Comparison of ENCODE assay signal across 18 mouse cellular contexts in genomic region chr11:34316176-34316575, GRCm38 (mm10). TPM values are rescaled to one million over a fixed set of nuclear protein-coding genes. Genes with fewer than 3 reads are reported as not detected.
DNase-seq lines count a peak whose midpoint lies in the region; ATAC-seq and TF ChIP-seq lines count a peak whose summit lies in the region.
"Had no signal": no experiment of that assay in that cellular context is flagged by ENCODE, and none has a peak within 500 bp of the region (broad histone marks: within the 10 kb centered on the region; RNA-seq: fewer than 3 reads in every experiment).

No protein-coding gene starts in this region.

- 0 out of 2 replicates have a peak, but pooled peaks have one; percentile 27 for ATAC-seq in kidney, embryonic 15.5 days (replicated peaks; ENCODE audit: low FRiP score)
- no peak for ATAC-seq in forebrain, embryonic 16.5 days
- no peak for ATAC-seq in midbrain, embryonic 15.5 days (replicated peaks)
- ATAC-seq in liver, postnatal 0 days: no peak
- ATAC-seq: activated CD4-positive, CD25-positive, alpha-beta regulatory T cell, adult 4 months; intestine, embryonic 15.5 days had no signal

- TF ChIP-seq CTCF in ES-Bruce4 (IDR thresholded peaks at IDR 0.05; ENCODE audit: low read depth, low read length): no peak
- TF ChIP-seq CTCF in liver, postnatal 0 days (IDR thresholded peaks at IDR 0.05; ENCODE audit: low read depth): no peak

- H3K9ac ChIP-seq in kidney, embryonic 15.5 days: no peak overlapping the region
- no peak overlapping the region for H3K9ac ChIP-seq in ES-Bruce4 (ENCODE audit: low read depth, poor library complexity, severe bottlenecking)
- no peak overlapping the region for H3K9ac ChIP-seq in forebrain, embryonic 16.5 days (replicated peaks; ENCODE audit: low read depth, low read length)
- peak overlapping the region; percentile 58 for H3K9ac ChIP-seq in midbrain, embryonic 15.5 days
- H3K9ac ChIP-seq in liver, postnatal 0 days (replicated peaks): no peak overlapping the region
- H3K9ac ChIP-seq: embryonic facial prominence, embryonic 15.5 days; heart, embryonic 15.5 days; intestine, embryonic 15.5 days; liver, embryonic 15.5 days; stomach, embryonic 15.5 days had no signal

- no peak overlapping the region for H3K27ac ChIP-seq in kidney, embryonic 15.5 days
- H3K27ac ChIP-seq in ES-Bruce4 (ENCODE audit: insufficient read depth, low read length): peak overlapping the region; percentile 52; the same call in 1 of the 2 replicates
- no peak overlapping the region for H3K27ac ChIP-seq in forebrain, embryonic 16.5 days (ENCODE audit: low read length)
- H3K27ac ChIP-seq in midbrain, embryonic 15.5 days: 0 out of 2 replicates have a peak overlapping the region, but pooled peaks have one; percentile 12
- H3K27ac ChIP-seq in liver, postnatal 0 days (ENCODE audit: low read depth): no peak overlapping the region
- H3K27ac ChIP-seq: embryonic facial prominence, embryonic 15.5 days; heart, embryonic 15.5 days; intestine, embryonic 15.5 days; liver, embryonic 15.5 days; stomach, embryonic 15.5 days had no signal

- WGBS in kidney, embryonic 15.5 days: 47% methylated on average over 10 of the region's 10 CpGs
- WGBS in forebrain, embryonic 16.5 days: 37% methylated on average over 10 of the region's 10 CpGs
- WGBS in midbrain, embryonic 15.5 days: 40% methylated on average over 10 of the region's 10 CpGs
- 76% methylated on average over 10 of the region's 10 CpGs for whole genome bisulfite sequencing in liver, postnatal 0 days (ENCODE audit: insufficient replicate concordance)

- no peak overlapping the region for H3K4me3 ChIP-seq in kidney, embryonic 15.5 days (replicated peaks)
- H3K4me3 ChIP-seq in ES-Bruce4 (ENCODE audit: low read depth, low read length): no peak overlapping the region
- peak overlapping the region; percentile 52 for H3K4me3 ChIP-seq in forebrain, embryonic 16.5 days (replicated peaks; ENCODE audit: low read length)
- peak overlapping the region; percentile 50 for H3K4me3 ChIP-seq in midbrain, embryonic 15.5 days
- H3K4me3 ChIP-seq in liver, postnatal 0 days (ENCODE audit: low read depth, low read length): no peak overlapping the region
- H3K4me3 ChIP-seq: embryonic facial prominence, embryonic 15.5 days; heart, embryonic 15.5 days; intestine, embryonic 15.5 days; liver, embryonic 15.5 days; stomach, embryonic 15.5 days had no signal

- TF ChIP-seq POLR2A in ES-Bruce4 (IDR thresholded peaks at IDR 0.05; ENCODE audit: insufficient read depth, low read length): no peak

- 0 out of 2 replicates have a peak, but pooled peaks cover 8% of the 10 kb centered on the region for H3K27me3 ChIP-seq in kidney, embryonic 15.5 days
- H3K27me3 ChIP-seq in ES-Bruce4 (ENCODE audit: control insufficient read depth, insufficient read depth, low read length, poor library complexity, severe bottlenecking): no peaks in the 10 kb centered on the region
- H3K27me3 ChIP-seq in forebrain, embryonic 16.5 days (replicated peaks; ENCODE audit: control insufficient read depth, insufficient read depth, low read length): no peaks in the 10 kb centered on the region
- H3K27me3 ChIP-seq in midbrain, embryonic 15.5 days (replicated peaks): 0 out of 2 replicates have a peak, but pooled peaks cover 2% of the 10 kb centered on the region
- H3K27me3 ChIP-seq in liver, postnatal 0 days (ENCODE audit: insufficient read depth, low read length): no peaks in the 10 kb centered on the region
- H3K27me3 ChIP-seq: embryonic facial prominence, embryonic 15.5 days; intestine, embryonic 15.5 days; liver, embryonic 15.5 days; stomach, embryonic 15.5 days had no signal

- peak overlapping the region; percentile 62; the same call in 1 of the 2 replicates for H3K4me2 ChIP-seq in kidney, embryonic 15.5 days
- peak overlapping the region; percentile 76 for H3K4me2 ChIP-seq in forebrain, embryonic 16.5 days (ENCODE audit: low read length)
- H3K4me2 ChIP-seq in midbrain, embryonic 15.5 days: peak overlapping the region; percentile 58
- H3K4me2 ChIP-seq in liver, postnatal 0 days (ENCODE audit: low read depth, low read length): no peak overlapping the region
- H3K4me2 ChIP-seq: embryonic facial prominence, embryonic 15.5 days; heart, embryonic 15.5 days; intestine, embryonic 15.5 days; liver, embryonic 15.5 days; stomach, embryonic 15.5 days had no signal

- peaks cover 19% of the 10 kb centered on the region for H3K4me1 ChIP-seq in kidney, embryonic 15.5 days
- peaks cover 2% of the 10 kb centered on the region for H3K4me1 ChIP-seq in ES-Bruce4 (ENCODE audit: control insufficient read depth, insufficient read depth, low read length)
- H3K4me1 ChIP-seq in forebrain, embryonic 16.5 days (replicated peaks; ENCODE audit: control insufficient read depth, insufficient read depth, low read length): peaks cover 20% of the 10 kb centered on the region
- H3K4me1 ChIP-seq in midbrain, embryonic 15.5 days: peaks cover 36% of the 10 kb centered on the region
- H3K4me1 ChIP-seq in liver, postnatal 0 days (ENCODE audit: insufficient read depth): no peaks in the 10 kb centered on the region
- H3K4me1 ChIP-seq: heart, embryonic 15.5 days; intestine, embryonic 15.5 days; liver, embryonic 15.5 days; stomach, embryonic 15.5 days had no signal

- TF ChIP-seq EP300 in ES-Bruce4 (IDR thresholded peaks at IDR 0.05; ENCODE audit: insufficient read depth, low read depth, low read length): no peak
- no peak for TF ChIP-seq EP300 in liver, postnatal 0 days (IDR thresholded peaks at IDR 0.05; ENCODE audit: low read depth)

- H3K9me3 ChIP-seq in kidney, embryonic 15.5 days (replicated peaks): no peaks in the 10 kb centered on the region
- H3K9me3 ChIP-seq in ES-Bruce4 (replicated peaks; ENCODE audit: control insufficient read depth, insufficient read depth, low read length, poor library complexity, severe bottlenecking): no peaks in the 10 kb centered on the region
- H3K9me3 ChIP-seq in forebrain, embryonic 16.5 days (ENCODE audit: control insufficient read depth, low read length): no peaks in the 10 kb centered on the region
- H3K9me3 ChIP-seq in midbrain, embryonic 15.5 days: no peaks in the 10 kb centered on the region
- no peaks in the 10 kb centered on the region for H3K9me3 ChIP-seq in liver, postnatal 0 days (ENCODE audit: low read length)
- H3K9me3 ChIP-seq: embryonic facial prominence, embryonic 15.5 days; heart, embryonic 15.5 days; intestine, embryonic 15.5 days; liver, embryonic 15.5 days; stomach, embryonic 15.5 days had no signal

- no peaks in the 10 kb centered on the region for H3K36me3 ChIP-seq in kidney, embryonic 15.5 days
- H3K36me3 ChIP-seq in ES-Bruce4 (ENCODE audit: control insufficient read depth, insufficient read depth, low read length, poor library complexity, severe bottlenecking): no peaks in the 10 kb centered on the region
- no peaks in the 10 kb centered on the region for H3K36me3 ChIP-seq in forebrain, embryonic 16.5 days (ENCODE audit: control insufficient read depth, insufficient read depth)
- no peaks in the 10 kb centered on the region for H3K36me3 ChIP-seq in midbrain, embryonic 15.5 days (replicated peaks)
- no peaks in the 10 kb centered on the region for H3K36me3 ChIP-seq in liver, postnatal 0 days (replicated peaks; ENCODE audit: insufficient read depth, low read length)
- H3K36me3 ChIP-seq: embryonic facial prominence, embryonic 15.5 days; heart, embryonic 15.5 days; intestine, embryonic 15.5 days; liver, embryonic 15.5 days; stomach, embryonic 15.5 days had no signal

- DNase-seq in kidney, adult 9 months: no peak
- no peak for DNase-seq in liver, postnatal 0 days
- no peak for DNase-seq in natural killer cell, adult 2 months (ENCODE audit: low spot score in 2 of 2)
- no peak for DNase-seq in adrenal gland, postnatal 10 days
- DNase-seq: B cell, adult 2 months; cerebellum, adult 8-10 months; lung, postnatal 4 days; thymus, postnatal 25 days had no signal

RNA-seq across cellular contexts. Expression of gene Fam196b, which starts 1.6 kb away (rescaled TPM):
- polyA plus RNA-seq in kidney, embryonic 15.5 days (2015; fragmentation: Nextera tagmentation; extraction: Ambion mirVana): 0.43 and 0.51 TPM in 2 replicates
- polyA plus RNA-seq in ES-Bruce4 (2011; ENCODE audit: insufficient read depth, insufficient read length, low read depth, missing spikeins): not detected in 2 replicates
- 1.5 and 2.5 TPM in 2 replicates for polyA plus RNA-seq in forebrain, embryonic 16.5 days (2015; fragmentation: Nextera tagmentation; extraction: Ambion mirVana)
- 5.1 and 6.4 TPM in 2 replicates for polyA plus RNA-seq in midbrain, embryonic 15.5 days (2015; fragmentation: Nextera tagmentation; extraction: Ambion mirVana)
- polyA plus RNA-seq in liver, postnatal 0 days (2015; fragmentation: Nextera tagmentation; extraction: Ambion mirVana): 0.11 and 0.13 TPM in 2 replicates
- under 1 TPM in 1 of 2 experiments, not detected in 1; 0.30 TPM for total RNA-seq in adrenal gland, postnatal 10 days (2021)

Comparison
In these comparisons a context has a peak if more than half of its experiments do, and no peak if none do; other contexts are left out.
1. H3K27ac ChIP-seq: peak in ES-Bruce4 (single experiment) and midbrain, embryonic 15.5 days (single experiment); none in kidney, embryonic 15.5 days (single experiment), forebrain, embryonic 16.5 days (single experiment) and liver, postnatal 0 days (single experiment).
2. H3K4me3 ChIP-seq: peak in forebrain, embryonic 16.5 days (single experiment) and midbrain, embryonic 15.5 days (single experiment); none in kidney, embryonic 15.5 days (single experiment), ES-Bruce4 (single experiment) and liver, postnatal 0 days (single experiment).